Mouse (Mus musculus): Measurements from ENCODE around the gene Mrnip.

Gene Mrnip

DNA sequence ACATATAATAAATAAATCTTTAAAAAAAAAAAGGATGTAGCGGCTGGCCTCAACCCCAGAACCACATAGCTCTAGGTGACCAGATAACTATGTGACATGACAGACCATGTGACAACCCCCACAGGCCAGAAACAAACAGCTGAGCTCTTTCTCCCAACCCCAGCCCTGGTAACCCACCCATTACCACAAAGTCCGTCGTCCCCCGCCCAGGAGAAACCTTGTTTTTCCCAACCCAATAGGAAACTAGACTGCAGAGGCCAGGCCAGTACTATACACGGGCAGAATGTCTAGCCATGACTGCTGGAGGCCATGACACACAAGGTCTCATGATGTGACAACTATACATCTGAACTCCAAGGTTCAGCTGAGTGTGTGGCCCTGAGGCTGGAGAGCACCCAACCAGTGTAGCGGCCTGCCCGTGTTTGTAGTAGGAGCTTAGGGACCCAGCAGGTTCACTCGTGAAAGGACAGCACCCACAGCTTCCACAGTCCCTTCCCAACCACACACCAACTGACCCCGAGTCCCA lies 29.1 kb downstream of the Mrnip start:
- DNase-seq (ENCODE audit: low spot score in 2 of 2) = no peak

GRCm38 (mm10) chr11:50205434-50205833 lies 31.2 kb downstream of the Mrnip start:
- no peak for DNase-seq (ENCODE audit: low spot score in 2 of 2)

DNA sequence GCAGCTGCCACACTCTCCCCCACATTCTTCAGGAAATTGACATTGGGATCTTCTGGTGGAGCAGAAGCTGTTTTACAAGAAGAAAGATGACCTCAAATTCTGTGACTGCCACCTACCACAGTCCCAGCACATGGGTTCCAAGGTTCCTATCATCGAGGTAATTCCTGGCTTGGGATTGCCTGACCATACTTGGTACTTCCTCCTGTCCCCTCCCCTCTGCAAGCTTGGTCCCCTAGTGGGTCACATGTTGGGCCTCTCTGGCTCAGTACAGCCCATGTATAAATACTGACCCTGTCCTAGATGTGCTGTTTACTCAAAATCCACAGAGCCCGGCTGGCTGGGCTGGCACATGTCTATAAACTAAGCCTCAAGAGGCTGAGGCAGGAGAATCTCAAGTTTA lies 31.8 kb downstream of the Mrnip start:
- no peak for DNase-seq (ENCODE audit: low spot score in 2 of 2)

DNA sequence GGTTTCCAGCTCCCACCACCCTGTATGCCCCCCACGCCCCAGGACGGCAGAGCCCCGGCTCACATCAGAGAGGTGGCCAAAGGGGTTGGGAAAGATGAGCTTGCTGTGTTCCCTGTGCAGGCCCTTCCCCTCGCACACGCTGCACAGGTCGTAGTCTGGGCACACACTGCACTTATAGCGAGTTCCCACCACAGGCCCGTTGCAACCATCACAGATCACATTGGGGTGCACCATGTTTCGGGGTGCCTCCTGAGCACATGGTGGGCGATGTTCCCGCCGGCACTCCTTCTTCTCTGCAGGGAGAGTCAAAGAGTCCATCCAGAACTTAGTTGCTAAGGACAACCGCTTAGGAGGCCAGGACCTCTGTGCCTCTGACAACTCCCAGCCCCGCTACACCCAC lies 33.1 kb downstream of the Mrnip start:
- DNase-seq (ENCODE audit: low spot score in 2 of 2) = no peak

DNA sequence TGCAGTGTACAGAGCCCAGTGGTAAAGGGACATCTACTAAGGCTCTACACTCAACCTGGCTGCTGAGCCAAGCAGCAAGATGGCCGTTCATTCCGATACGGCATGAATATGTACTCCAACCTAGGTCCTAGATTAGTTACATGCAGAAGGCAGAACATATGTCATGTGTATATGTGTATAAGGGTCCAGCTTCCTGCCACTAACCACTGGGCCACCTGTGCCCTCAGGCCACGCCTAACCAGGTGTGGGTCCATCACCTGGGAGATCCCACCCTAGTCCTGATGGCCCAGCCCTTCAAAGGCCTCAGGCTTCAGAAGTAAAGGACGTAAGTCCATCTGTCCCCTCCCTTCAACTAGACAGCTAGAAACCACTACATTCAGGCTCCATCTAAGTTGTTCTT lies 33.8 kb downstream of the Mrnip start:
- no peak for DNase-seq (ENCODE audit: low spot score in 2 of 2)

DNA sequence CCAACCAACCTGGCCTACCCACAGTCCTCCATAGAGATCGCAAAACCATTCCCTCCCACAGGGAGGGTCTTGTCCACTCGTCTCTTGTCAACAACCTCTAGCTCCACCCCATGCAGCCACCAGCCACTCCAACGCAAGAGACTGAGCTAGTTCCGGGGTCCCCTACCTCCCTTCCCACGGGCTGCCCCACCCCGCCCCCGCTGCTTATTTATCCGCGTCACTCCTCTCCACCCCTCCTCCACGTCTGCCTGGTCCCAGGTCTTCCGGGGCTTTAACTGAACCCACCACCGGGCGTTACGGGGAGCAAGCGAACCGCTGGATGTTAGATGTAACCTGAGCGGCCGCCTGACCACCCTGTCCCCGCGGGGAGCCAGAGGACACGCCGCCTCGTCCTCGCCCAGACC lies 35.9 kb downstream of the Mrnip start:
- DNase-seq (ENCODE audit: low spot score in 2 of 2) = peak; percentile 89 to 94

DNA sequence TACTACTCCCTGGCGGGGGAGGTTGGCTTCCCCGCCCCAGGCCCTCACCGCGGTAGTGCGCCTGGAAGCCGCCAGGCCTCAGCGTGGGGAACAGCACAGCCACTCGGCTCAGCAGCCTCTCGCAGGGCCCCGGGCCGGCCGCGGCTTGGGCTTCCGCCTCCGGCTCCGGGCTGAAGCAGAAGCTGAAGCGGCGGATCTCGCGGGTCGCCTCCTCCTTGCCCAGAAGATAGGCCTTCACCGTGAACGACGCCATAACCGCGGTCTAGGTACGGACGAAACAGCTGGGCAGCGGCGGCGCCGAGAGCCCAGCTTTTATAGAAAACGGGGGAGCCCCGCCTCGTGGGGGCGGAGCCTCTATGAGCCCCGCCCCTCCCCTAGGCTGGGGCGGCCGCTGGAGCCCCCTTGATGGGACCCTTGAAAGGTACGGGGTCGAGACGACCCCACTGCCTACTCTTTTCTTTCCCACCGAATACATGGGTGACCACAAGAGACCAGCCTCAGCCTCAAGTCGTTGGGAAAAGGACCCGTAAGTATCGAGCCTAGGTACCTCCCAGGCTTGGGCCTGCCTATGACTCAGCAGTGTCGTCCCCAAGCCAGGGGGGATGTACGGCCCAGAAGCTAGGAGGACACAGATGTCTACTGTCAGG lies 36.4 kb downstream of the Mrnip start, which contains the start of the genes Sqstm1 and Mgat4b:
Gene Sqstm1, minus strand, starts transcription at position 323 of the 647 bp plus-strand sequence.
Gene Mgat4b, plus strand, starts transcription at position 386 of the 647 bp plus-strand sequence.
- peak; percentile 82 to 94 for DNase-seq (ENCODE audit: low spot score in 2 of 2)

DNA sequence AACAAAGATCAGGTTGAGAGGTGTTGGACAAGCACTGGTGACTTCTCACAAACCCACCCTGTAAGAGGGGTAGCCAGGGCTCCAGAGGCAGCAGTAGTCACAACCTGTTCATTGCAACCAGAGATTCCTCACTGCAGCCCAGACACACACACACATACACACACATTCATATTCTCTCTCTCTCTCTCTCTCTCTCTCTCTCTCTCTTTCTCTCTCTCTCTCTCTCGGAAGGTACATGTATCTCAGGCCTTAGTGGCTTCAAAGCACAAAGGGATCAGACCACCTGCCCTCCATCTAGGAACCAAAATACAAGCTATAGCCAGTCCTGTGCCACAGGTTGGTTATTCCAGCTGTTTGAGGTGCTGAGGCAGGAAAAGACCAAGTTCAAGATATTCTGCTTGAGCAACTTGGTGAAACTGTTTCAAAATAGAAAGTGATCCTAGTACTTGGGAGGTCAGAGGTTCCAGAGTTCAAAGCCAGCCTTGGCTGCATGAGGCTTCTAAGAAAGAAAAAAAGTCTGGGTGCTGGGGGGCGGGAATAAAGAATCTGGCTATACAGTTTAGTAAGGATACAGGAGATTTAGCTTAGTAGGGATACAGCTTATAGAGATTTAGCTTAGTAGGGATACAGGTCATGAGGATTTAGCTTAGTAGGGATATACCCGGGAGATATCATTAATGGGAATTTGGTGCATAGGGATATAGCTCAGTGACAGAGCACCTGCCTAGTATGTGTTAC lies 37.2 kb downstream of the Mrnip start:
- DNase-seq (ENCODE audit: low spot score in 2 of 2) = no peak

GRCm38 (mm10) chr11:50212060-50212739 lies 38.0 kb downstream of the Mrnip start:
- no peak for DNase-seq (ENCODE audit: low spot score in 2 of 2)

DNA sequence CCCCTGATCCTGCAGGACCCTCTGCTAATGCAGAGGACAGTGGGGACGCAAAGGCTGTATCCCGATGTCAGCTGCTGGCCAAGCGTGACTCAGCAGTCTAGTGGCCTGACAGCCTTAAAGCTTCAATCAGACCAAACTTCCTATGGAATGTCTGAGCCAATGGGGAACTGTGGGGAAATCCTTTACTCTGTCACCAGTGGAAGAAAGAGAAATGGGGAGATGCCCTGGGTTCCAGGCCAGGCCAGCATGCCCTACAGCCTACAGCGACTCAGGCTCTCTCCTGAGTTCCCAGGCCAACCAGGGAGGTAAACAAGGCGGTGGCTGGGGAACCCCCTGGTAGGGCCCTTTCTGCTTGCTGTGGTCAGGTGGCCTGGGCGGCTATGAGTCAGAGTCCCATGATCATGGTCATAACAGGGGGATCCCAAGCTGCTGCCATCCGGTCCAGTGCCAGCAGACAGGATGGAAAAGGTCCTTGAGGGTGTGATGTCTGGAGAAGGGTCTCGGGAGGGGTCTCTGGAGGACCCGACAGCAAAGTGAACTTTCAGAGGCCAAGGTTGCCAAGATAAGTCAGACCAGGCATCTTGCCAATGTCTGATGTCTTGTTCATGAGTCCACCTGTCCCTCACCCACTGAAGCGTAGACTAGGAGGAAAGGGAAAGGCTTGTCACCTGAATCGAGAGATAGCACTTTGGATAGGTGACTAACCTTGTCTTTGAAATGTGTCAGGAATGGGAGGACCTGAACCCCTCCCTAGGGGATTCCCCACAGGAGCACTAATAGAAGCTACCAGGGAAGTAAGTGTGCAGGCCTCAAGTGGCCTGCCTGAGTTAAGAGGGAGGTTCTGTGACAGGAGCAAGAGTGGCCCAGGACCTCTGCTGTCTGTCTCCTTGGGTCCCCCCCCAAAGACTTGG lies 38.9 kb downstream of the Mrnip start:
- DNase-seq (ENCODE audit: low spot score in 2 of 2) = peak in 1 of 2 experiments; percentile 61

GRCm38 (mm10) chr11:50214631-50215030 lies 40.4 kb downstream of the Mrnip start:
- DNase-seq (ENCODE audit: low spot score in 2 of 2) = no peak

DNA sequence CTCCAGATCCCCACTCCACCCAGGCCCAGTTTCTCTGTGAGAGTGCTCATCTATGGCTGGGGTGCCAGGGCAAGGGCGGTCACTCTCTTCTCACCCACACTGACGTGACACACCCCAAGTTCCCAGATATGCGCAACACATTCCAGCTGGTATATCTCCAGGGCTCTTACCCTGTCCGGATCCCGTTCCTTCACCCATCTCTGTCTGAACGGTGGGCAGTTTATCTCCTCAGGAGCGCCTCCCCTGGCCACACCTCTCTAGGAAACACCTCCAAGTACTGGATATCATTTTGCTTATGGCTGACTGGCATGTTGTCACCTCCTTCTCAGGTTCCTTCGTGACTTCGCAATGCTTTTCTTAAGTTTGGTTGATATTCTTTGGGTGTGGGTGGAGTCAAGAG lies 41.4 kb downstream of the Mrnip start:
- no peak for DNase-seq (ENCODE audit: low spot score in 2 of 2)

DNA sequence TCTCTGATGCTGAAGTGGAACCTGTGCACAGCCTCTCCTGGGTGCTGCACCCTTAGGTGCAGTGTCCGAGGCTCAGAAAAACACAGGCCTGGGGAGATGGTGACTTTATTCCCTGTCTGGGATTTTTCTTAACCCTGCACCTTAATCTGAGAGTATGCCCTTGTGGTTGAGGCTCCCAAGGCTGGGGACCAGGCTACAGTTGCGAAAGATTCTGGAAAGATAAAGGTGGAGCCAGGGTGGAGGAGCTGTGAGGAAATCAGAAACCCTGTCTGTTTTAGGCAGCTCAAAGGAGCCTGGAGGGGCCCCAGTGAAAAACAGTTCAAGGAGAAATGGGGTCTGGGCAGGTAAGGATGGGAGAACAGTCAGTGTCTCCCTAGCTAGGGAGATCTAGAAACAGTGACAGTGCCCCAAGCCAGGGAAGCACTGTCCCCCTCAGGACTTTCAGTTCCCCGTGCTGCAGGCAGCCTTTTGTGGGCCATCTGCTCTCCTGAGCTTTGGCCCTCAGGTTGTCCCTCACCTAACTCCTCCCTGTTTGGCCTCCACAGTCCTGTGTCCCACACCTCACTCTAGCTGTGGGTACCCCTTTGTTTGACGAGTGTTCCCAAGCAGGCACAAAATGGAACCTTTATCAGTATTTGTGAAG lies 42.6 kb downstream of the Mrnip start:
- DNase-seq (ENCODE audit: low spot score in 2 of 2) = peak in 1 of 2 experiments; percentile 61

- no peak for DNase-seq (ENCODE audit: low spot score in 2 of 2)
Measured at GRCm38 (mm10) chr11:50217811-50218210, 43.6 kb downstream of the Mrnip start.

GRCm38 (mm10) chr11:50219833-50220232 lies 45.6 kb downstream of the Mrnip start:
- no peak for DNase-seq (ENCODE audit: low spot score in 2 of 2)

DNA sequence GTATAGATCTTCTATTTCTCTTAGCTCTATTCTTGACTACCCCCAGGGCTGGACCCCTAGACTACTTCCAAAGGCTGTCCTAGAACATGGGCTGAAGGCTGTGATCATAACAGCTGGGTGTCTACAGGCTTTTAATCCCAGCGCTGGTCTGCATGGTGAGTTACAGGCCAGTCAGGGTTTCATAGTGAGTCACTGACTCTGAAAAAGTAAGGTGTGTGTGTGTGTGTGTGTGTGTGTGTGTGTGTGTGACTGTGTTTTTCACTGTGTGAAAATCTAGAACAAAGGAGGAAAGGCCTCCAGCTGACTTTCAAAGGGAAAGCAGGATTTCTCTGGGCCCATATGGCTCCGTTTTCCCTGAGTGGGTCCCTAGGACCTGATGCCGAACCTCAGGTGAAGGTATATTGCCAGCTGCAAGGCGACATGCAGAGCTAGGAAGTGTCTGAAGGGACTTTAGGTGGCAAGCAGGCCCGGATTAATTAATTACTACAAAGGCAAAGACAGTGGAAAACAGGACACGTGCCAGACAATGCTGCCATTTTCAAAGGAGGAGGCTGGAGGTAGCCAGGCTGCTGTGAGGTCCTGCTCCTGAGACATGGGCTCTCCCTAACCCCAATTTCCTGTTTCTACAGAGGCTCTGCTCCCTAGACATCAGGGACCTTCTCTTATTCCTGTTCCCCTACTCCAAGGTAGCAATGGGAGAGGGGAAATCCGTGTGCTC lies 48.5 kb downstream of the Mrnip start:
- DNase-seq (ENCODE audit: low spot score in 2 of 2) = no peak

GRCm38 (mm10) chr11:50223783-50224662 lies 49.8 kb downstream of the Mrnip start:
- peak in 1 of 2 experiments; percentile 62 for DNase-seq (ENCODE audit: low spot score in 2 of 2)

GRCm38 (mm10) chr11:50224671-50225530 lies 50.7 kb downstream of the Mrnip start:
- peak; percentile 85 to 94 for DNase-seq (ENCODE audit: low spot score in 2 of 2)

Data from spleen, postnatal 4 days (tissue).